Mouse (Mus musculus) T-helper 1 cell (primary cell): Measurements from ENCODE around the gene Gm853.

Experiments
- in situ Hi-C: fragments of 300-600 bp; cut with MboI, MseI; formaldehyde crosslinking; loops from one replicate; pipeline ENCODE4 v1.15.1; 2025; ENCODE audit warnings: high pct_unique_total_duplicates

The Gm853 gene

DNA sequence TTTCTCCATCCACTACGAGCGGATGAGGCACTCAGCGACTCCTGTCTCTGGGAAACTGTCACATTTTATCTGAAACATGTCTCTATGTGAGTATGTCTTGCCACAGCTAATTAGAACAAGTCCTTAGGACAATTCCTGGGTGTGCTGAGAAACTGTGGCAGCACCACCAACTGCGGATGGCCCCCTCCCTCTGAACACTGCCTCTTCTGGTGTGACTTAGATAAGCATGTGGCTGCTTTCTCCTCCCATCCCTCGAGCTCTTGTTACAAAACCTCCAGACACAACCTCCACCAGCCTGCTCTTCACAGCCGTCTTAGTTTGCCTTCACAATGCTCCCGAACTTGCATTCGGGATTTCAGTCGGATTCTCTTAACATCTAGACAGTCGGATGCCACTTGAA is 8.3 kb downstream of the Gm853 start:
- in situ Hi-C loops = no loop called here

DNA sequence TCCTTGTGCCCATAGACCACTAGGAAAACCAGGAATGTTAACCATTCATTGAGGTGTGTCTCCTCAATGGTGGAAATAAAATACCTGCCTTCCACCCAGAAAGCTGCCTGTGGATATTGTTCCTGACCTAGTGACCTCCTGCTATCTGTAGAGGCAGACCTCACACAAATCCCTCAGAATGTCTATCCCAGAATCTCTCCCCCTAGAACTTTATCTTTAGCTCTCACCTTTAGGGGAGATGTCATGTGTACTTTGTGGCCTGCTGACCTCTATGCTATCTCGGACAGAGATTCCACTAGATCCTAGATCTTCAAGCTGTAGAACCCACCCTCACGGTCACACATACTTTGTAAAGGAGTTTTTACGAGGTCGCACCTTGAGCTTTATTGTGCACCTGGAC is 9.0 kb downstream of the Gm853 start:
- in situ Hi-C loops = no loop called here

DNA sequence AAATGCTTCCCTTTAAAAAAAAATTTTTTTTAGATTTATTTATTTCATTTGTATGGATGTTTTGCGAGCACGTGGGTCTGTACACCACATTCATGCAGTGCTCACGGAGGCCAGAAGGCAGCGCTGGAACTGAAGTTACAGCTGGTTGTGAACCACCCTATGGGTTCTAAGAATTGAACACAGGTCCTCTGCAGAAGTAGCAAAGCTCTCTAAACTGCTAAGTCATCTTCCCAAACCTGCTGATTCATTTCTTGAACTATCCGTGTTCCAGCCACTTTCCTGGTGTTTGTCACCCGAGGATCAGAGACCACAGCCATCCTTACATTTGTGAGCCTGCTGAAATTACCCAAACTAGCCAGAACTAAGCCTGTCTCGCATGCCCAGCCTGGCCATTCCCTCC is 9.8 kb downstream of the Gm853 start:
- in situ Hi-C loops = no loop called here

DNA sequence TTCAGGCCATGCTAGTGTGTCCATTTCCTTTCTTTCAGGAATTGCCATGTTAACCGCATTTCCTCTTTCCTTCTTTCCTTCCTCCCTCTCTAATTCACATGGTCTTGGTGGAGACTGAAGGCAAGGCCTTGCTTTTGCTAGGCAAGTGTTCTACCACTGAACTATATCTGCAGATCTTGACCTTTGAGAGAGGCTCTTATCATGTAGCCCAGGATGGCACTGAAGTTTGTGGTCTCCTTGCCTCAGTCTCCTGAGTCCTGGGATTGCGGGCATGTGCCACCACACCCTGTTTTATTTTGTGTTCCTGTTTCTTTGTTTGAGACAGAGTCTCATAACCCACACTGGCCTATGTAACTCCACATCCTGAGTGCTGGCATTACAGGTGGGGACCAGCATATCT is 10.3 kb downstream of the Gm853 start:
- in situ Hi-C loops = no loop called here

DNA sequence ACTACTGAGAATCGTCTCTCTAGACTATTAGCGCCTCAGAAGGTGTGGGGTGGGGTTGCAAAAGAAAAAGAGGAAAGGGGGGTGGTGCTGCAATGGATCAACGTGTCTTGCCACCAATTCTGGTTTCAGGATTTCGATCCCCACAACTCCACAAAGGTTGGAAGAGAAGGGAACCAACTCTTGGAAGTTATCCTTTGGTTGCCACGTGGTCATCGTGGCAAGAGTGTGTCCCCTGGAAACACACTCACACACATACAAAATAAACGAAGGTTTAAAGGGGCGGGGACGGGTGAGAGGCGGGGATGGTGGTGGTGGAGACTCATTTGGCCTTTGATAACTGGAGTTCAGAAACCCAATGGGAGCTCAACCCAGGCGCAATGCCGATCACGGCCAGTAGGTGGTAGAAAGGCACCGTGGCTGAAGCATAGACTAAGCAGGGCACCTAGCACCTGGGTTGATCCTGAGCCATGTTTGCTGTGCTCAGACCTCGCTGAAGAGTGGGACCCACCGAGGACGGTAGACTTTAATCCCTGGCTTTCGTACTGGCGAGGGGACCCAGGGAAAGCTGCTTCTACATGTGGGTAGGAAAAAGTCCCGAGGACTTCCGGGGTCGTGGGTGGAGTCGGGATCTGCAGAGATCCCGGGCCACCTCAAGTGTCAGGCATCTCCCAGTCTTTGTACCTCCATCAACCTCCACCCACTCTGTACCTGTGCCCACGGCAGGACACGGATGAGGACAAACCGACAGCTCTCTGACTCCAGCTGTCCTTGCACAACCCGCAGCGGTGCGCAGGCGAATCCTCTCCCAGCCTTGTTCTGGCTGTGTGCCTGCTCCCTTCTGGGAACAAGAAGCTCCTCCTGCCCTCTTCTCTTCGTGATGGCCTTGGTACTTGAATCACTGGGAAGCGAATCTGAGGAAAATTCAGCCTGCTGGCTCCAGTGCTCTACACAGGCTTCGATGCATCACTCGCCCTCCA is 23.2 kb downstream of the Gm853 start:
- in situ Hi-C loops = no loop called here

DNA sequence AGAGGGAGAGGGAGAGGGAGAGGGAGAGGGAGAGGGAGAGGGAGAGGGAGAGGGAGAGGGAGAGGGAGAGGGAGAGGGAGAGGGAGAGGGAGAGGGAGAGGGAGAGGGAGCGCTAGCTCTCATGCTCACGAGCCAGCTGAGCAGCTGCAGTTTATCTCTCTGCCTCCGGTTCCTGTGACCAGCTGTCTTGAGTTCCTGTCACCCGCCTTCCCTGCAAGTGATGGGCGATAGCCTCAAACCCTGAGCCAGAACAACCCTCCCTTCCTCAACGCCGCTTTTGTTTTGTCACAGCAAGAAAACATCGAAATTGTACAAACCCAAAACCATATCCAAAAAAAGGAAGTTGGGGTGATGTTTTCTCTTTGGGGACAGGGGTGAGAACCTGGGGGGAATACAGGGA is 25.7 kb downstream of the Gm853 start:
- in situ Hi-C loops = no loop called here

DNA sequence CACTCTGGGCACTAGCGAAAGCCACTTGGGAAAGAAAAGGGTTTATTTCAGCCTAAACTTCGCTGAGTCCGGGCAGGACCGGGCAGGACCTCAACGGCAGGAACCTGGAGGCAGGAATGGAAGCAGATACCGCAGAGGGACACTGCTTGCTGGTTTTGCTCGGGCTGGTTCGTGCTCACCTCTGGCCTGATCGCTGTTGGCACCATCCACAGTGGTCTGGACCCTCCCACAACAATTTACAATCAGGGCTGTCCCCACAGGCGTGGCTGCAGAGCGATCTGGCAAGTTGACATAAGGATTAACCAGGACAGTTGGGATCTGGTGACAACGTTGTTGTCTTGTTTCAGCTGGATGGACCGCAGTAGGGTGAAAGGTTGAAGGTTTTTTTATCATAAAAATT is 26.3 kb downstream of the Gm853 start:
- in situ Hi-C loops = no loop called here

DNA sequence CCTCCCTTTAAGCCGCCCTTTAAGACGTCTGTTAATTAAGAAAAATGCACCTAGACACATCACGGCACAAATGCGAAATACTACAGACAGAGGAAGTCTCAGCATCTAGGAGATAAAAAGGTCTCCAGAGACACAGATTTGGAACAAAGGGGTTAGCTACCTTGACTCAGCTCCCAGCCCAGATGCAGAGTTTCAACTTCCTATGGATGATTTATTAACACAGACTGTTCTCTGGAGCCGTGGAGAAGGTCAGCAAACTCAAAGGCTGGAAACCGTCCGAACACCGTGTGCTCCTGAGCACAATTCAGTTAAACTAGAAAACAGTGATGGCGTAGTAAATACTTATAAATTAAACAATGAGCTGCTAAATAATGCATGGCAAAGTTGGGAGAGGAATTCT is 29.9 kb downstream of the Gm853 start:
- in situ Hi-C loops = no loop called here

DNA sequence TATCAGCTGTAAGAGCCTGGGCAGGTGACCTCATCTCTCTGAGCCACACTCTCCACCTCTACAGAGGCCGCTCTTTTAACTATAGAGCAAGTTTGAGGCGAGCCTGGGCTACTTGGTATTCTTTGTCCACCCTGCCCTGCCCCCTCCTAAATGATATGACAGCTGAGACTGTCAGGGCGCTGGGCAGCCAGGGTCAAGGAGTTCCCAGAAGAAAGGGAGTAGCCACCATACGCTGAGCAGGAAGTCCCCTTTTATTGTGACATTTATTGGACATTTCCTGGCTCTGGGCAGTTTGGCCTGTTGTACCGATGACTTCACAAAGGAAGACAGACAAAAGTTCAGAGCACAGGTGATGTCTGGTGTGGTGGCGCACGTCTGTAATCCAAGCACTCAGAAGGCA is 32.6 kb downstream of the Gm853 start:
- in situ Hi-C loops = loop anchor here (5.0 kb wide), 1 partner anchor 52 kb away; the partner anchor contains the start of gene Hcrtr1

DNA sequence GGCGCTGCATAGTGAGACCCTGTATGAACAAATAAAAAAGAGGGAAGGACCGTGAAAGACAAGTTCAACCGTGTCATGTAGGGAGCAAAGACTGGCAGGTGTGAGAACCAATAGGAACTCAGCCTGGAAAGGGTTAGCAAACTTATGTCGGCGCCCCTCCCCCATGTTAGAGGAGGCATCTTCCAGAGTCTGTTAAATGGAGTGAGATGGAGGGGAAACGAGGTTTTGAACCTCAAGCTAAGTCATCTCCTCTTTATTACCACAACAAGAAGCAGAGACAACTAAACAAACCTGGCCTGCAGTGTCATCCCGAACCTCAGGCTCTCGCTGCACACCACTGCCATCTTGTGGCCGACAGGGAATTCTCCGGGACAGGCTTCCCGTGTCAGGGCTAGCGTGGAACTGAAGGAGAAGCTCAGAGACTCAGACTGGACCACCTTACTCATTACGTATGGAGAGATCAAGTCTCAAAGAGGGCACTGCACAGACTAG is 33.3 kb downstream of the Gm853 start:
- in situ Hi-C loops = loop anchor here (5.0 kb wide), 1 partner anchor 52 kb away; the partner anchor contains the start of gene Hcrtr1

DNA sequence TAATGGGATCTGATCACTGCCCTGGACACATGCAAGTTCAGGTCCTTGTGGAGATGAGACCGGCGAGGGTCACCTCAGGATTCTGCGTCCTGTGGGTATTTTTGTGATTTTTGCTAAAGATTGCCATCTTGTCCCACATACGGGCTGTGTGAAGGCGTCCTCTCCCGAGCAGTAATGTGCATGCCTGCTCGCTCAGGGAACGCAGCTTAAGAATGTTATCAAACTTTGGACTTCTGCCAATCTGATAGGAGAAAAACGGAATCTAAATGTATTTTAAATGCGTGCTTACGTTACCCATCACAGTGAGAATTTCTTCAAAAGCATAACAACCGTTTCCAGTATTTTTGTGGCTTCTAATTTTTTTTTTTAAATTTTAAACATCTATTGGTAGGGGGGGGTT is 35.3 kb downstream of the Gm853 start:
- in situ Hi-C loops = loop anchor here (5.0 kb wide), 1 partner anchor 50 kb away; the partner anchor contains the start of gene Hcrtr1

DNA sequence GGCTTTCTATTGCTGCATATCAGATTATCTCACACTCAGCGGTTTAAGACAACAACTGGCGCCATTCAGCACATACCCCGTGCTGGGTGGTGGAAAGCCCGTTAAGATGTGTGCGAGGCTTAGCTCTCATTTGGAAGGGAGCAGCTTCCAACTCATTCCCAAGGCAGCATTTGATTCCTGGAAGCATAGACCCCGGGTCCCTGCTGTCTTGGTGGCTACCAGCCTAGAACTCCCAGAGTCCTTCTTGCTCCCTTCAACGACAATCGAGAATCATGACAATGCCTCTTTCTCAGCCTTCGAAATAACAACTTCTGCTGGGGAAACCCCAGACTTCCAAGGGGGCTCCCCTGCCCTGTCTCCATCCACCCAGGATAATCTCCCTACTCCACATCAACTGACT is 35.8 kb downstream of the Gm853 start:
- in situ Hi-C loops = loop anchor here (5.0 kb wide), 1 partner anchor 49 kb away; the partner anchor contains the start of gene Hcrtr1

DNA sequence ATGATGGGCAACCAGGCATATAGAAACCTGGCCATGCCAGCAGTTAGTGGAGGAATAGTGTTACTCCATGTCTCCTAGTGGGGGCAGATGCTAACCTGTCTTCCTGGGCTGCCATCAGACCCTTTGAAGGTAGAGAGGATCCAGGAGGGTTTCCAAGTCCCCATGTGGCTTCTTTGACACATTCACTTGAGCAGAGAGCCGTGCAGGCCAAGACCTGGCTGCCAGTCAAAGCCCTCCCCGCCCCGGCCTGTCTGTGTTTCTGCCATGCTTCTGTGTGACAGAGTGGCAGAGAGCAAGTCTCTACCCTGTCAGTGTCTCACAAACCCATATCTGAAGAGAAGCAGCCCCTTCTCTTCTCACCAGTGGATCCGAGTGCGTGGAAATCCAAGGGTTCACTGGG is 38.3 kb downstream of the Gm853 start:
- in situ Hi-C loops = no loop called here

DNA sequence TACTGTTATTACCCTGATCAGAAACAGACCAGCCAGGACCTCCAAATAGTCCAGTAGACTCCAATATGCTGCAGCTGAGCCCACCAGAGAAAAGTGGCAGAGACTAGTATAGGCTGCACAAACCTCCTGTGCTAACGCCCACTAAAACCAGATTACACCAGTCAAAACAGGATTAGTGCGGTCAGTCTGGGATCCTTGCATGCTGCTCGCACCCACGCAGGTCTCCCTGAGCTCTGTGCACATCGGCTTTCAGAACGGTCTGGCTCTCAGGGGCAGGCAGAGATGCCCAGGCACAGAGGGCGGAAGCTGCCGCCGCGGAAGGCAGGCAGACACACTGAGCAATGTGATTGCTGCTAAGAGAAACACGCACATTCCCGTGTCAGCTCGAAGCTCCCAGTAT is 39.2 kb downstream of the Gm853 start:
- in situ Hi-C loops = no loop called here

DNA sequence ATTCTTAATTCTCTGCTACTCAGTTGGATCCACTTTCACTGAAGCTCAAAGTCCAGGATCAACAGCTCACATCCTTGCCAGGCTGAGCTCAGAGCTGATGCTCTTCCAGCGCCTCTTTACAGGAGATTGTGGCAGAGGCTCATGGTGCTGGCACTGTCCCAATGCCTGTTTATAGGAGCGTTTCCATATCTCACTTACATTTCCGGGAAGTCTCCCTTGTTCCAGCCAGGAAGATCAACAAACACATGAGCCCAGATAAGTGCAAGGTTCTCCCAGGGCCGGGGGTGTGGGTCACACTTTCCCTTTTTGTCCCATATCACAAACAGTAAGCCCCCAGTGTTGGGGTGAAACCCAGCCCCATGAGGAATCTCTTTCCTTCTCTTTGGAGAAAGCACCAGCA is 40.3 kb downstream of the Gm853 start:
- in situ Hi-C loops = no loop called here

DNA sequence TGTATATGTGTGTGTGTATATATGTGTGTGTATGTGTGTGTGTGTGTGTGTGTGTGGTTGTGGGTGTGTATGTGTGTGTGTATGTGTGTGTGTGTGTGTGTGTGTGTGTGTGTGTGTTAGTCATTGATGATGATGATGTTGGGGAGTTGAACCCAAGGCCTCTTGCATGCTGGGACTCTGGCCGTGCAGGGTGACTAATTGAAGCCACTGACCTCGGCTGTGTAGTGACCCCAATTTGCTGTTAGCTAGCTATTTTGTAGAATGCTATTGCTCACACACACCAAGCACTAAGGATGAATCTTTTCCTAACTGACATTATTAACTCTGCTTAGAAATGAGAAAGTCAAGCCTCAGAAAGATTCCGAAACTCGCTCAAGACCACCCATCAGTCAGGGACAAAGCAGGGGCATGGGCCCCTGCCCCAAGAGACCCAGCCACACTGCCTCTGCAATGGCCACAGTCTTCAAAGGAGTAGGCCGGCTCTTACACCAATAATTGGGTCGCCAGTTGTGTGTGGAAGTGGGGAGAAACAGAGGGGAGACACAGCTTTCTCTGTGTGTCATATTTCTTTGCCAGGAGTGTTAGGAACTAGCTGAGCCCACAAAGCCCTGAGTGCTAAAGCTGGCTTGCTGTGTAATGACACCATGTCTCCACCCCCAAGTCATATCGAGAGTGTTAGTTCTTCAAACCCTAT is 41.1 kb downstream of the Gm853 start:
- in situ Hi-C loops = no loop called here

DNA sequence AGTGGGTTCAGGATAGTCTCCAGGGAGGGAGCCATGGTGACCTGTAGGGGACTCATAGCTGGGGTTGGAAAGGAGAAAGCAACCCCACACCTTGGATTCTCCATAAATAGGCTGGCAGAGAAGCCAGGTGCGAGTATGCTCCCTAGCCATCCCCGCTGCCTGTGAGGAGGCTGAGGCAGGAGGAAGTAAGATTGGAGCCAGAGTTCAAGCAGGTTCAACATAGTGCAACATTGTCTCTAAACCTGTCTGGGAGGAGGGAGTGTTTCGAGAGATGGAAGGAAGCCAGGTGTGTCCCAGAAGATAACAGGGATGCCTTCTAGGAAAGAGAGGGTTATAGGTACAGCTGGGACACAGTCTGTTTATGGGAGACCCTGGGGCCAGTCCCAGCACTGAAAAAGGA is 42.3 kb downstream of the Gm853 start:
- in situ Hi-C loops = no loop called here

DNA sequence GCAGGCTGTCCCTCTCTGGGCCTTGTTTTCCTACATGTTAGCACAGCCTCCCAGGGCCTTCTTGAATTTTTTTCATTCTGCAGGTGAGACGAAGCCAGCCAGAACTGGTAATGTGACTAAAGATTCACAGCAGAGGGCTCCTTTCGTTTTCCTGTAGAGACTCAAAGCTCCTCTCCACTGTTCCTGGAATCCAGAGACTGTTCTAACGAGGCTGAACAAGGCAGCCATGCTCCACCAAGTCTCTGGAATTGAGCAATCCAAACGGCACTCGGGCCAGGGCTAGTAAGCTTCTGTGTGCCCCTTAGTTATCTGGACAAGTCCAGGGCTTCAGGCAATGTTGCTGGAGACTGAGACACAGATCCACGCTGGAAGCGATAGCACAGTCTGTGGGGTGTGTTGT is 44.7 kb downstream of the Gm853 start:
- in situ Hi-C loops = no loop called here

DNA sequence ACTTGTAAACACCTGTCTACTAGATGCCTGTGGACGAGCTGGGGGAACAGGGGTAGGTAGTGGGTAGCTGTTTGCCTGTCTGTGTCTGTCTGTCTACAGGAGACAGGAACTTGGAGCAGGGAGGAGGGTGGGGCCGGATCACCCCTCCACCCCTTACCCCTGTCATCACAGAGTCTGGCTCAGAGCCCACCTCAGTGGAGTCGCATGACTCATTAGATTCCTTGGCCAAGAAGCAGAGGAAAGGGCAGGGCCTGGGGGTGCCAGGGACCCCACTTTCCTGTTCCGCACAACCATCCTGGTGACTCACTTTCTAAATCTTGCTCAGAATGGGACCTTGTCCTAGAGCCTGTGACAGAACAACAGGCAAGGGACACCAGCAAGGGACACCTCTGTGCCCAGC is 45.1 kb downstream of the Gm853 start:
- in situ Hi-C loops = no loop called here

DNA sequence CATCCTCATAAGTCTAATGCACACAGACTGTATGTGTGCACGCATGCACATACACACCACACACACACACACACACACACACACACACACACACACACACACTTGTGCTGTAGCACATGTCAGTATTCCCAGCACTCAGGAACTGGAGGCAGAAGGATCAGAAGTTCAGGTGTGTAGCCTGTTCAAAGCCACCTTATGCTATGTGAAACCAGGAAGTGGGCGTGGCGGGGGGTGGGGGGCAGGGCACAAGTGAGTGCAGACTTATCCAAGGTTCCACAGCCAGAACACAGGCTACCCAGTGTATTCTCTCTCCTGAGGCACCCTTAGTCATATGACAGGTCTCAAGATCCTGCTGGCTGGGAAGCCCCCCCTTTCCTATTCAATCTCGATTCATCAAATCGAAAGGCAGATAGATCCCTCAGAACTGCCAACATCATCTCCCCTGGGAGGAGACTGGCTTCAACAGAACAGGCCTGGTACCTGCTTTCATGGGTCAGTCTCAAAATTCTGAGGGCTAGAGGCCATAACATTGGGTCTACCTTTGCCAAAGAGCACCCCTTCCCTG is 46.0 kb downstream of the Gm853 start:
- in situ Hi-C loops = no loop called here

DNA sequence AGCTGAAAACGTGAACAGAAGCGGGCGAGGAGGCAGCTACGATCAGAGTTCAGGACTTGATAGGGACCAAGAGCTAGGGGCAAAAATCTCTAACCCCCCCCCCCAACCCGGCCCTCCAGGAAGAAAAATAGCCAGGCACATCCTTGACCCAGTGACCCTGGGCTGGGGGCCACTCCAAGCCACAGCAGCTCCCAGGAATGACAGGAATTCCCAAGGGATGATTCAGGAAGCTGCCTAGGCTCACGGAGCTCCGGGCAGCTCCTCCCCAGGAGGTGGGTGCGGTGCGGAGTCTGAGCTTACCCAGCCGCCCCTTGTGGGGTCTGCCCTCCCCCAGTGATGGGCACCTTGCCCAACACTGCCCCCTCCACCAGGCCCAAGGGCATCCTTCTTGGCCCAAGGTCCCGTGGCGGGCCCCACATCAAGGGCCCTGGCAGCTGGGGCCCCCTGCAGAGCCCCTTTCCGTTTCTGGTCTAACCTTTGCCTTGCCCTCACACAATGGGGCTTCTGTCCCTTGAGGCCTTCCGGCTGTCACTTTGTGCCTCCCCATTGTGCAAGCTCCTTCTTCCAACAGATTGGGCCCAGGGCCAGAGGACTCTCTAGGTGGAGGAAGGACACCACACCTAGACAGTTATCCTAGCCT is 47.0 kb downstream of the Gm853 start, which contains the start of gene Tinagl1:
Tinagl1 (minus strand) TSS at position 51 of the 640 bp plus-strand sequence.
- in situ Hi-C loops = no loop called here
